Mouse (Mus musculus) layer of hippocampus, adult 2 months (tissue): ENCODE measurements at regions not wholly inside any gene's neighbourhood (a gene's known extent, or its start where the extent isn't known, plus 50 kb on each side); places are given as distances from the start of the nearest gene placed in this dataset.

Experiments
- DNase-seq, 2 experiments: peaks; one replicate each; pipeline ENCODE4 v3.0.0; 2022; ENCODE audit warnings: low spot score in 2 of 2
- H3K27ac ChIP-seq: fragments of 200-600 bp; 2 replicates; pipeline ENCODE4 v1.8.1; 2022
- H3K4me3 ChIP-seq: fragments of 200-600 bp; 2 replicates; pipeline ENCODE4 v1.8.1; 2022; ENCODE audit warnings: mild to moderate bottlenecking
- CTCF ChIP-seq: fragments of 200-600 bp; conservative IDR thresholded peaks from 2 replicates; pipeline ENCODE4 v1.8.1; 2022; ENCODE audit warnings: antibody characterized with exemption, mild to moderate bottlenecking, moderate library complexity

- peak in 1 of 2 experiments; percentile 11 for DNase-seq
- TF ChIP-seq CTCF = no peak
- Histone ChIP-seq H3K4me3 (no peak overlapping the region), H3K27ac (no peak overlapping the region)
Measured at GRCm38 (mm10) chr3:151670628-151671027, 79.1 kb downstream of the Ifi44 start.

- Histone ChIP-seq H3K27ac (no peak overlapping the region), H3K4me3 (no peak overlapping the region)
- DNase-seq = no peak
- TF ChIP-seq CTCF = no peak
Measured at GRCm38 (mm10) chr3:151653298-151653697, 96.5 kb downstream of the Ifi44 start.

GRCm38 (mm10) chr3:151651524-151651923 lies 98.2 kb downstream of the Ifi44 start:
- DNase-seq = peak; percentile 28 to 66
- H3K27ac ChIP-seq = peak overlapping the region; percentile 51; the same call in 1 of the 2 replicates
- TF ChIP-seq CTCF = no peak
- no peak overlapping the region for H3K4me3 ChIP-seq

GRCm38 (mm10) chr3:151647637-151648036 lies 102.1 kb downstream of the Ifi44 start:
- DNase-seq = no peak
- H3K27ac ChIP-seq = no peak overlapping the region
- peak; percentile 29 for TF ChIP-seq CTCF
- no peak overlapping the region for H3K4me3 ChIP-seq

GRCm38 (mm10) chr3:151639431-151640111 lies 110.2 kb downstream of the Ifi44 start:
- DNase-seq = no peak
- Histone ChIP-seq H3K4me3 (no peak overlapping the region), H3K27ac (no peak overlapping the region)
- TF ChIP-seq CTCF = no peak

- TF ChIP-seq CTCF = peak; percentile 63
- no peak for DNase-seq
- no peak overlapping the region for H3K4me3 ChIP-seq
- H3K27ac ChIP-seq = no peak overlapping the region
Measured at GRCm38 (mm10) chr3:151638326-151638725, 111.4 kb downstream of the Ifi44 start.

- TF ChIP-seq CTCF = no peak
- Histone ChIP-seq H3K27ac (no peak overlapping the region), H3K4me3 (no peak overlapping the region)
- DNase-seq = no peak
Measured at GRCm38 (mm10) chr3:151610954-151611353, 138.8 kb downstream of the Ifi44 start.

GRCm38 (mm10) chr3:151607689-151608088 lies 142.1 kb downstream of the Ifi44 start:
- no peak for TF ChIP-seq CTCF
- Histone ChIP-seq H3K27ac (no peak overlapping the region), H3K4me3 (no peak overlapping the region)
- DNase-seq = no peak

GRCm38 (mm10) chr3:151603371-151603770 lies 146.4 kb downstream of the Ifi44 start:
- Histone ChIP-seq H3K27ac (no peak overlapping the region), H3K4me3 (no peak overlapping the region)
- no peak for DNase-seq
- no peak for TF ChIP-seq CTCF
